Mouse (Mus musculus): ENCODE measurements around the gene Scd4.
A peak's percentile ranks its signal among the peaks of the same experiment; 100 is the strongest.
"Not testable (repeated sequence)": the region's sequence is repeated elsewhere in the genome, so short reads cannot be mapped to it uniquely, and the experiment has no call there.

Gene Scd4

DNA sequence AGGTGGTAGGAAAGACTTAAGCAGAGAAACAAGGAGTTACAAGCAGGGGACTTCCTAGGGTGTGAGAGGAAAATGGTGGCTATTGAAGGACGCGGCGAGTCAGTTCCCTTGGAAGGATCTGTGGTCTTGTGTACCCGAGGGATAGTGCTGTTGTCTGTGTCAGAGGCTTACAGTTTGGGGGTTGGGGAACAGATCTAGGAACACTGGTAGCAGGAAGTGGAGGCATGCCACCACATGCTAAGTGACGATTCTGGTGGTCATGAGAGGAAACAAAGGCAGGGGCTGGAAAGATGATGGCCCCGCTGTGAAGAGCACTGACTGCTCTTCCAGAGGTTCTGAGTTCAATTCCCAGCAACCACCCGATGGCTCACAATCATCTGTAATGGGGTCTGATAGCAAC, 32.4 kb upstream of the Scd4 start:
- no peak for DNase-seq (ENCODE audit: inconsistent ontology term)

DNA sequence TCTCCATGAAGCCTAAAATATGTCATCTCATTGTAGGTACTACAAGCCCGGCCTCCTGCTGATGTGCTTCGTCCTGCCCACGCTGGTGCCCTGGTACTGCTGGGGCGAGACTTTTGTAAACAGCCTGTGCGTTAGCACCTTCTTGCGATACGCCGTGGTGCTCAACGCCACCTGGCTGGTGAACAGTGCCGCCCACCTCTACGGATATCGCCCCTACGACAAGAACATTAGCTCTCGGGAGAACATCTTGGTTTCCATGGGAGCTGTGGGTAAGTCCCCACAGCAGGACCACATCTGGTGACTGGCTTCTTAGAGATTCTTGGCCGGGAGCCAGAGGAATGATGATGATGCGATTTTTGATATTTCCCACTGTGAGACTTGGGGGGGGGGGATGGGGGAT, 31.7 kb upstream of the Scd4 start:
- no peak for DNase-seq (ENCODE audit: inconsistent ontology term)

DNA sequence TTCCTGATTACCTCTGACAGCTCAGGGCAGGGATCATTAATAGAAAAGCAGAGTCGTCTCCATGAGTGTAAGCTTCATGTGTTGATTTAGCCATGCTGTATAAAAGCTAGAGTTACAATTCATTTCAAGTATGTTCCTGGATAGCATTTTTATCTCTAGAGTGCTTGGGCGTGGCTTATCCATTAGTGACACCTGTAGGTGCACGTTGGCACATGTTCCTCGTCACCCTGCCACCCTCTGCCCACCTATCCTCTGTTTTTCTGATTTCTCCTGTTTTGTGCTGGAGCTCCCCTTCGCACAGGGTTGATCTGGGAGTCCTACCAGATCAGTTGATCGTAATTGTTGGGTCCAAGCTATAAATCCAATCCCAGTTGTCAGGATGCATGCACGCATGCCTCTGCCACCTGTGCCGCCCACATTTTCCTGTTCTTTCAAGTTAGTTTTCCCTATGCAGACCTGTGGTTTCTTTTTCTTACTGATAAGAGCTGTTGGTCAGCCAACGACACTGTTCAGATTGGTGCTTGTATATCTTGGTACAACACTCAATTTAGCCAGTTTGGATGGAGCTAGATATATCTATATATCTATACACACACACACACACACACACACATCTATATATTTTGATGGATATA, 31.1 kb upstream of the Scd4 start:
- no peak for DNase-seq (ENCODE audit: inconsistent ontology term)

DNA sequence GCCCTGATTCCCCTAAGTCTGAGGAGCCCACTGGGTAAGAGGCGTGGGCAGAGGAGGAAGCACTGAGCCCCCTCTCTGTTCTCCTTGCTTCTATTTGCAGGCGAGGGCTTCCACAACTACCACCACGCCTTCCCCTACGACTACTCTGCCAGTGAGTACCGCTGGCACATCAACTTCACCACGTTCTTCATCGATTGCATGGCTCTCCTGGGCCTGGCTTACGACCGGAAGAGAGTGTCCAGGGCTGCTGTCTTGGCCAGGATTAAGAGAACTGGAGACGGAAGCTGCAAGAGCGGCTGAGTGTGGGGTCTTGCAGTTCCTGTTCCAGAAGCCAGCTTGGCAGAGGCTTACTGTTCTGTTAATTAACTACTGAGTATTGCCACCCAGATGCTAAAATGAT, 30.0 kb upstream of the Scd4 start:
- no peak for DNase-seq (ENCODE audit: inconsistent ontology term)

DNA sequence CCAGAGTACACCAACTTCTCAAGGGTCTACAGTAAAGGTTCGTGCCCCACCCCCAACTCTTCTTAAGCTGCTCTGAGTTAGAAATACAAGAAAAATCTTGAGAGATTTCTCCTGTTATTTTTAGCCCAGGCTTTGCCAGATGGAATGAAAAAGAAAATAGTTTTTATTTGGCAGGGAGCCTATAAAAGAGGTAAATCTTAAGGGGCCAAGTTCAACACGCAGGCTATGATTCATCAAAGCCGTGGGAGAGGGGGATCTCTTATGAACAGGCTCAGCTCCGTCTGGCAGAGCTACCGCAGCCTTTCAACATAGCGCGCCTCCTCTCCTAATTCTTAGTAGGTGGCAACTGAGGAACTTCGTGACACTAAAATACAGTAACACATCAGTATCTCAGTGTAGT, 29.4 kb upstream of the Scd4 start:
- no peak for DNase-seq (ENCODE audit: inconsistent ontology term)

DNA sequence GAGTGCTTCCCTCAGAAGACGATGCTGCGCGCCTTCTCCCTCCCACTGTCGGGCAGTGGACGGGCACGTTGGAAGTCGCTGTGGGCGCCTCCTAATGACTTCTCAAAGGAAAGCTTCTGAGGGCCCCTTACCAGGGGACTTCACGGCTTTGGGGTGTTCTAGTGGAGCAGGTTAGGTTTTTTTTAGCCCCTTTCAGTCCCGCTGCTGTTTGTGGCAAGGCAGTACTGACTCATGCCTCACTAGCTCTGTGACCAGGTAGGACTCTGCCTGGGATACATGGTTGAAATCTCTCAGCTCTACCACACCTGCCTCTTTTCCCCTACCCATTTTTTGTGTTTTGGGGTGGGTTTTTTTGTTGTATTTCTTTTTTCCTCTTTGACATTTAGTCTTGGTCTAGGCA, 28.5 kb upstream of the Scd4 start:
- DNase-seq (ENCODE audit: inconsistent ontology term), result no peak

DNA sequence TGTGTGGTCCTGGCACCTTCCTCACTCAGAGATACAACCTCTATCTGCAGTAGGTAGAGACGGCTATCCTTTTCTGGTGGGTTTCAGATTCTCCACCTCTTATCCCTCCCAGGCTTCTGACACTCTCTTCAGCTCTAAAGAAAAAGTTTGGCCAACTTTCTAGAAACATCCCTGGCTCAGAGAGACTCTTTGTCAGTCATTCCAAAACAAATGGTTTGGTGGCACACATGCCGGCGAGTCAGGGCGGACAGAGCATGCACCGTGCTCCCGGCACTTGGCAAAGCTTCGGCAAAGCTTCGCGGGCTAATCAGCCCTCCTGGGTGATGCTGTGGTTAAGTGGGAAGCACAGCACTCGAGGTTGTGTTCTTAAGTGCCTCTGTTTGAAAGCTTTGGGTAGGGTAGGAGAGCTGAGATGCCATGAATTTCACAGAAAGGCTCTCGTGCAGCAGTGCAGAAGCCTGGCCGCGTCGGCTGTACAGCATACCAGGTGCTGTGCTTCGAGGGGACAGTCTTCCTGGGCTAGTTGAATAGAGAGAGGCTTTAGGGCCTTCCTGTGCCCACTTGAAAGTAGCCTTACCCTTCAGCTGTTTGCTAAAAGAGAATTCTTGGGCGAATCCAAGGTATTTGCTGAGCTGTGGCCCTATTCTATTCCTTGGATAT, 27.9 kb upstream of the Scd4 start:
- DNase-seq (ENCODE audit: inconsistent ontology term), result no peak

DNA sequence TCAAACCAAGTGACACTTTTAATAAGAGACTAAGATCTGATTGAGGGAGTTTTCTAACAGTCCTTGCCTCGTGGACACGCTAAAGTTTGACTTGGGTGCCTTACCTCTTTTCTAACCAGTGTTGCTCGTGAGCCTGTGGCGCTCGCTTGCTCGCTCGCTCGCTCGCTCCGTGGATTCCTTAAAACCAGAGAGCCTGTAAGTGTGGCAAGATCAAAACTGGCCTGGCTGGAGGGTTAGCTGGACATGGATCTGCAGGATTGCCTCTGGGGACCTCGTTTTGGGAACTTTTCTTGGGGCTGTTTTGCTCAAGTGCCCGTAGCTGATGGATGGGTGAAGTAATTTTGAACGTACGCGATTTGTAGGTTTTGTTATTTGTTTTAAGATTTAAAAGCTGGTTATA, 27.2 kb upstream of the Scd4 start:
- DNase-seq (ENCODE audit: inconsistent ontology term), result no peak

DNA sequence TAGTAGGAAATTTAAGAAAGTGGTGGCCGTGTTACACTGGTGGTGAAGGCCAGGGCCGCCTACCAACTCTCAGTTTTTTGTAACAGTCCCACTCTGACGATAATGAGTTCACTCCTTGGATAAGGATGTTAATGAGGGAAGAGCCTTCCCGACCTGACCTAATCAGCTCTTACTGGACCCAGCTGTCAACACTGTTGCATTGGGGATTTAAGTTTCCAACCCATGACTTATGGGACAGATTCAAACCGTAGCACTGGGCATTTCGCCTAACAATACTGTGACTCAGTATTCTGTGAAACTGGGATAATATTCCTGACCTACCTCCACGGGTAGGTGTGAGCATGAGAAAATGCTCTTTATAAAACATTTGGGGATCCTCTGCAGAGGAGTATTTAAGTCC, 26.7 kb upstream of the Scd4 start:
- DNase-seq (ENCODE audit: inconsistent ontology term), result no peak

DNA sequence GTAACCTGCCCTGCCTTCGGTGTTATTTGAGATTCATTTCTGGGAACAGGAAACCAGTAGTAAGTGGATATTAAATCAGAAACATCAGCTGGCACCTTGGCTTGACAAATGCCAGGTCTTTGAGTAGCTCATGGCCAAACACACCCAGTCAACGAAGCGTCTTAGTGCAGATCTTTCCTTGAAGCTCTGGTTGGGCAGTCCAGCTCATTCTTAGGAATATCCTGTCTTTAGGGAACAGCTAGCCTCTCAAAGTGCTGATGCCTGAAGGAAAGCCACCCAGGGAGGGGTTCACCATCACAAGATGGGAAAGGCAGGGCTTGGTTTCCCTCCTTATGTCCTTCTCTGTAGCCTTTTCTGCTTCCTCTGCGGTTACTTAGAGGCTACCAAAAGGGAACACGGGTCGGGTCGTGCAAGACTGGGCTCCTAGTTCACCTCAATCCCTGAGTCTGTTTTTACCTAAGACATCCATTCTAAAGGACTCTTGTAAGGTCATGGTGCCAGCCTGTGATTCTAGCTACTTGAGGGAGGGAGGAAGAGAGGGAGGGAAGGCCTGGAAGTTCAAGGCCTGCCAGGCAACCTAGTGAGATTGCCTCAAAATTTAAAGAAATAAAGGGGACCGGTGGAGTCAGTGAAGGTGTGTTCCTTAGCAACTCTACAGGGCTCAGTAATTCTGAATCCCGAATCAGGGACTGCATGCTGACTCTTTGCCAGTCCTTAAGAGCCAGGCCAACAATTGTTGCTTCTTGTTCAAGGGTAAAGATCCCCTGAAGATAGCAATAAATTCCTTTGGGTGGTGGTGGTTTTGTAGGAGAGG, 25.6 kb upstream of the Scd4 start:
- no peak for DNase-seq (ENCODE audit: inconsistent ontology term)

DNA sequence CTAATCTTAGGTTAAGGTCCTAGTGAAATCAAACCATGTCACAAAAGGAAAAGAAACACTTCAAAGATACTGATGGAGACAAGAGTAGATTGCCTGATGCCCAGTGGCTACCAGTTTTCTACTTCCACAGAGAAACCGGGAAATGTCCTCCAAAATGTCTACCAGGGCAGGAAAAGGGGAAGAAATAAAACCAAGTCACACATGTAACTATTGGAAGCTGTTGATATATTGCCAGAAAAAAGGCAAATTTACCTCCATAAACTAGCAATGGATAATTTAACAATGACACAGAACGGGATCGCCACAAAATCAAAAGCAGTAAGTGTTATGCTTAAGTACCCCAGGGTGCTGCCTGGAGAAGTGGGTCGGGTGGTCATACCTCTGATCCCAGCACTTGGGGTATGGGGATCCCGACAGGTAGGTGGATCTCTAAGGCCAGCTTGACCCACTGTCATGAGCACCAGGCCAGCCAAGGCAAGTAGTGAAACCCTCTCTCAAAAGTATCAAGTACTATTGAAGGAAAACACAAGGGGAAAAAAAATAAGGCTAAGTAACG, 24.9 kb upstream of the Scd4 start:
- no peak for DNase-seq (ENCODE audit: inconsistent ontology term)

DNA sequence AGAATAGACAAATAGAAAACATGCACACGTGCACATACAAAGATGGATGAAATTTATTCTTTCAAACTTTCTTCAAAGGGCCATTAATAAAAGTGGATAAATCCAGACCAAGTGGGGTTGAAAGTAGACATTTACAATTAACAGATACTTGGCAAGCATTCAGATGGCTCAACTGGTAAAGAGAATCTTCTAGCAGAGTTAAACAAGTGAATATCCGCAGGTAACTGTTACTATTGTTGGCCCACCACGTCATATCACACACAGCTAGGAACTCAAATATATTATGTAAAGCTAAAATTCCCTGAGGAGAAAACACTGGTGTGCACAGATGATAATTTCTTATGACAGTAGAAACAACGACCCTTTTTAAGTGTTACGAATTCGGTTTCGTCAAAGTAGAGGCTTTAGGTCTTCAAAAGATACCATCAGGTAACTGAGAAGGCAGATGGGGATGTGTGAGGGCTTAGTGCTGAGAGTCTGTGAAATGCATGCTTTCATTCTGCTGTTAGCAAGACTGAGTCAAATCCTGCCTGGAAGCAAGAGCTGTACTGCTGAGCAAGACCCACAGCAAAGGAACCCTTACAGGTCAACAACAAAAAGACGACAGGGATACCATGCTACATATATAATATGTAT, 24.2 kb upstream of the Scd4 start:
- no peak for DNase-seq (ENCODE audit: inconsistent ontology term)

DNA sequence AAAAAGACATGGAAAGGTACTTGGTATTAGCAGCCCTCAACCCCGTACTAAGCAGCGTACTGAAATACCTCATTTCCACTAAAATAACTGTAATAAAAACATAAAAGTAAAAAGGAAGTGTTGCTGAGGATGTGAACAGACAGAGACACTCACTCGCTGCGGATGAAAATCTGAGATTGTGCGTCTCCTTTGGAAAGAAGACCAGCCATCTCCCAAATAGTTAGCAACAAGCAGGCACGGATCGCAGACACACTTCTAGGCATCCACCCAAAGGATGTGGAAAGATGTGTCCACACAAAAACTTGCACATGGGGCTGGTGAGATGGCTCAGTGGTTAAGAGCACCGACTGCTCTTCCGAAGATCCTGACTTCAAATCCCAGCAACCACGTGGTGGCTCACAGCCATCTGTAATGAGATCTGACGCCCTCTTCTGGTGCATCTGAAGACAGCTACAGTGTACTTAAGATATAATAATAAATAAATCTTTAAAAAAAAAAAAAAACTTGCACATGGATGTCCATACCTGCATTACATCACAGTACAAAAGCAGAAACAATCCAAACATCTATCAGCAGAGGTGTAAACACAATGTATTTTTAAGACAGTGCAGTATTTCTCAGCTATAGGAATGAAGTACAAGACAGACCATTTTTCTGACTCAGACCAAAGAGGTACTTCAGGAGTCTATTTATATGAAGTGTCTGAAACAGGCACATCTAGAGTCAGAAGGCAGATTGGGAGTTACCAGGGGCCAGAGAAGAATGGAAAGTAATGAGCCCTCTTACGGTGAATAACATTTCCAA, 23.3 kb upstream of the Scd4 start:
- DNase-seq (ENCODE audit: inconsistent ontology term), result no peak

DNA sequence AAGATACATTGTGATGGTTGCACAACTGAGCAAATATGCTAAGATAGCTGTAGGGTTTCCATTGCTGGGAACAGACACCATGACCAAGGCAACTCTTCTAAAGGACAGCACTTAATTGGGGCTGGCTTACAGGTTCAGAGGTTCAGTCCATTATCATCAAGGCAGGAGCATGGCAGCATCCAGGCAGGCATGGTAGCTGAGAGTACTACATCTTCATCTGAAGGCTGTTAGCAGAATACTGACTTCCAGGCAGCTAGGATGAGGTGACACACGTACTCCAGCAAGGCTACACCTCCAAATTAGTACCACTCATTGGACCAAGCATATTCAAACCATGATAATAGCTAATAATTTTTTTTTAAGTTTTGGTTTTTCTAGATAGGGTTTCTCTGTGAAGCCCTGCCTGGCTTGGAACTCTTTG, 22.7 kb upstream of the Scd4 start:
- not testable (repeated sequence) for DNase-seq (ENCODE audit: inconsistent ontology term)

DNA sequence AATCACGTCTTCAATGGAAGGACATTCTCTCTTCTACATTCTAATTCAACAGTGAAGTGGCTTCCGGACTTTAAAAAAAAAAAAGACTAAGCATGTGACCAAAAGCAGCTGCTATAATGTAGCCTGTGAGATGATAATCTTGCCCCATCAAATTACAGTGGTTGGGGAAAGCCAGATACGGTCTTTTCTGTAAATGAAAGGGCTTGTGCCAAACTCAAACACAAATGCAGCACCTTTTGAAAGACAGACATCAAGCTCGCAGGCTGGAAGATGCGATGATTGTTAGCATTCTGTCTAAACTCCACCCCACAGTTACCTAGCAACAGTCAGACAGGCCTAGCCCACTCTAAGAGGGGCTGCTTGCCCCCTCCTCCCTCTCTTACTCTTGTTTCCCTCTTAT, 22.1 kb upstream of the Scd4 start:
- no peak for DNase-seq (ENCODE audit: inconsistent ontology term)

DNA sequence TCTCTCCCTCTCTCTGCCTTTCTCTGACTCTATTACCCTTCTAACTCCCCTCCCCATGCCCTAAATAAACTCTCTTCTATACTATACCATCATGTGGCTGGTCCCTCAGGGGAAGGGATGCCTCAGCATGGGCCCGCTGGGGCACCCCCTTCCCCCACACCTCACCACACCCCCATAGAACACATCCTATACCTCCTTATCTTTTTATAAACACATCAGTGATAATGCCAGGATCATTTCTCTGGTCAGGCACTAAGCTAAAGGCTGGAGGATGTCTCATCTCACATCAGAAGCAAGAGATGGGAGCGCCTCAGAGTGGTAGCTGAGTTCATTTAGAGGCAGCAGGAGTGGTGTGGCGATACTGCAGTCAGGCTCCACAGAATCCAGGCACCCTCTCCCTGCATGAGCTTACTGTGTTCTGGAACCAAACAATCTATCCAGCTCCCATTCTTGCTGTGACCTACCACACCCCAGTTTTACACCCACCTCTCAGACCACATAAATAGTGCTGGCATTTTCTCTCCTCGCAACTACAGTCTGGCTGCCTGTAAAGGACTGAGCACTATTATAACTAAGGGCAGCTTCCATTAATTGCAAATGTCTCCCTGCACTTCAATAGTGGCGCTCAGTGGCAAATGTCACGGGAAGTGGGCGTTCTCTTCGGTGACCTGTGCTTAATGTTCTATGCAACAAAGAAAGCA, 21.4 kb upstream of the Scd4 start:
- no peak for DNase-seq (ENCODE audit: inconsistent ontology term)

DNA sequence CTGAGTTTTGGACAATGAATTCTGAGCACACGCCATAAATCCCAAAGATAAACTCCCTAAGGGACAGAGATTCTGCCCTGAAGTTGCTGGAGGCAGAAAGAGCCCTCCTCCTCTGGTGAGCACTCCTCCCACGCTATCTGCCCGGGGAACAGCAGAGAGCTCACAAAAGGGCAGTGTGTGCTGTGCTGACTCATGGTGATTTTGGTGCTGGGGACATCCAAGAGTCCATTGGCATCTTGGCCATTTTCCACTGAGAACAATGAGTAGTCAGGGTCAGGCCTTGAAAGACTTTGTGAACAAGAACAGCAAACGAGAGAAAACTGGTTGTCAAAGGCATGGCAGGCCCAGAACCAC, 20.9 kb upstream of the Scd4 start:
- peak; percentile 93 for DNase-seq (ENCODE audit: inconsistent ontology term)

DNA sequence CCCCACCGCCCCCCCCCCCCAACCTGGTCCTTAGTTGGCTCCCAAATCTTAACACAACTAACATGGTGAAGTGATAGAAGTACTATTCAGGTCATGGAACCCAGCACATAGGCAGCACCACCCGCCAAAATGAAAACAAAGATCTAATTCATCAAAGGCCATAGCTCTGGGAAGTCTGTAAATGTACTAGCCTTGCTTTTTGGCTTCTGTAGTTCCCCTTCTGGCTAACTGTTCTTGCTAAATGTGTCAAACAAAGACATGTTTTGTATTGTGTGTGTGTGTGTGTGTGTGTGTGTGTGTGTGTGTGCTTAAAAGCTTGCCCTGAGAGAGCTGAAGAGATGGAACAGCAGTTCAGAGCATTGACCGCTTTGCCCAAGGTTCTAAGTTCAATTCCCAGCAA, 19.8 kb upstream of the Scd4 start:
- DNase-seq (ENCODE audit: inconsistent ontology term), result peak; percentile 48

DNA sequence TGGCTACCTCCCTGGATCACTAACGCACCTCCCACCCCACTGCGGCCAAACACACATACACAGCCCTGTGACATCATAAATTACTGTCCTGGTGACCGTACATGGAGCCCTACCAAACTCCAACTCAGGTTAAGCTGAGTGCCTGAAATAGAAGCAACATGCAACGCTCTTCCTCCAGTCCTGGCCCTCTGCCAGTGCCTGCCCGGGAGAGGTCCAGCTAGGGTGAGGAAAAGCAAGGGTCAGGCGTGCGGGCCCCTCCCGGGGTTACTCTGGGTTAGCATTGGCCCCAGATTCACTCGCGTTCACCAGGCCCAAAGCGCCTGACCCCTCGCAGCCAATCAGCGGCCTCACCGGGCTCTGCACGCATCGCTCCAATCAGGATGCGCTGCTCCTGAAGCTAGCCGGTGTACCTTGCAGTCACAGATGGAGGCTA, 18.5 kb upstream of the Scd4 start:
- DNase-seq (ENCODE audit: inconsistent ontology term), result peak; percentile 79

DNA sequence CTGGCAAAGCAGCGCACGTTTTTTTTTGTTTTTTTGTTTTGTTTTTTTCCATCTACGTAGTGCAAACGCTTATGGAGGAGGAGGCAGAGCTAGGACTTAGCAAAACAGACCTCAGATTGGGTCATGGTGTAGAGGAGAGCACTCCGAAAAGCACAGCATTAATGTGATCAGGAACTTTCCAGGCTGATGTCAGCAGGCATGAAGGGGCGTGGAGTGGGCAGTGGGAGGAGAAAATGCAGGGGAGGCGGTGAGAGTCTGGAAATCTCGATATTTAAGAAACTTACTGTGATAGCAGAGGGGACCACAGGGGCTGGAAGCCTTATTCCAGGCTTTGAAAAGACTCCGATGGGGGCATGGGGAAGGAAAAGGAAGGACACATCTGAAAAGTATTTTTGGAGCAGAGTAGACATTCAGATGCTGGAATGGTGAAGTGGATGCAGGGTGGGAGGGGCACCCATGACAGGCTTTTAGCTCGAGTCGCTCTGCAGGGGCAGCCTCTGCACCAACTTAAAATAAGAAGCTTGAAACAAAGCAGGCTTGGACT, 17.9 kb upstream of the Scd4 start:
- DNase-seq (ENCODE audit: inconsistent ontology term), result peak; percentile 70
